Mouse (Mus musculus): ENCODE data around the gene Zfp276.
"Not testable (repeated sequence)": the region's sequence is repeated elsewhere in the genome, so short reads cannot be mapped to it uniquely, and the experiment has no call there.

The Zfp276 gene

GRCm38 (mm10) chr8:123254099-123254885 is at the start of gene Zfp276, which contains the start of gene Vps9d1:
Gene Zfp276, plus strand, starts transcription at chr8:123254195.
Gene Vps9d1, minus strand, starts transcription at chr8:123254348.
- peak in 1 of 2 experiments; percentile 66 for DNase-seq (ENCODE audit: low read depth in 1 of 2, low spot score in 2 of 2)

DNA sequence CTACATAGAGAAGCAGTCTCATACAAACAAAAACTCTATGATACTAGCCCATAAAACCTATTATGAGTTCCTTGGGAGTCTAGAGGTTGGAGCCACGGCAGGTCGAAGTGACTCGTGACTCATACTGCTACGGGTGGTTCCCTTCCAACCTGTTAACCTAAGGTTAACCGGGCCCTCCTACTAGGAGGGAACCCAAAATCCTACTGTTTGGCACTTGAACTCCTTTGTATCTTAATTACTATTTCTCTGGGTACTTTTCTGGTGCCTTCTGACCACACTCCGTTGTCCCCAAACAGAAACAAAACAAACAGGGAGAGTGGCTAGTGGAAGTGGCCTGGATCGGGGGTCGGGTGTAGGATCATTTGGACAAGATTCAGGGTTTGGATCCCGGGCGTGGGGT is 42.1 kb upstream of the Zfp276 start:
- no peak for DNase-seq (ENCODE audit: low read depth in 1 of 2, low spot score in 2 of 2)

- DNase-seq (ENCODE audit: low read depth in 1 of 2, low spot score in 2 of 2): peak; percentile 65 to 75
Observed at GRCm38 (mm10) chr8:123212321-123213117, 41.5 kb upstream of the Zfp276 start, which contains the start of the genes Chmp1a and Spata33. Gene Chmp1a, minus strand, starts transcription at chr8:123212763. Gene Spata33, plus strand, starts transcription at chr8:123212832.

DNA sequence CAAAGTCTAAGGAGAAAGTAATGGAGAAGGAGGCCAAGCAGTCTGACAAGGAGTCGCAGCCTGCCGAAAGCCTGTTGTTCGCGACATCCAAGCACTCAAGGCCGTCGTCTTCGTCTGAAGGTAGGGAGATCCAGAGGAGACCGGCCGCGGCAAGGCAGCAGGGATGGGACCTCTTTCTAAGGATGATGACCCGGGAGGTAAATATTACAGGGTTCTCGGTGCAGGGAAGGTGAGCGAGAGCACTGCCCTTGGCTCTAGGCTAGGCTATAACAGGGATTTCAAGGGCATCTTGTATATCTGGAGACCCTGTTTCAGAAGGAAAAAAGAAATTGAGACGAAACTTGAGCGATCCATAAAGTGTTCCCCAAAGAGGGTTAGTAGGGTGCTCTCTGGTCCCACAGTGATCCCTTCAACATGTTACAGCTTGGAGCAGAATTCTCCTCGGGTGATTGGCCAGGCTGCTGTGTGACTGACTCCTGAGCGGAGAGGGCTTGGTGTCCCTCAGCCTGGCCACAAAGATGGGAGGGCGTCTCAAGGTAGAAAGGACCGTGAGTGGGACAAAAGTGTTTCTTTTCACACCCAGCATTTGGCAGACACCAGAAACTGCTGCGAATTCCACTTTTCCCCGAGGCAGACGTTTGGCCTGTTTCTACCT is 40.8 kb upstream of the Zfp276 start:
- no peak for DNase-seq (ENCODE audit: low read depth in 1 of 2, low spot score in 2 of 2)

- DNase-seq (ENCODE audit: low read depth in 1 of 2, low spot score in 2 of 2): no peak
Observed at GRCm38 (mm10) chr8:123215430-123215829, 38.6 kb upstream of the Zfp276 start.

GRCm38 (mm10) chr8:123220917-123221316 is 33.1 kb upstream of the Zfp276 start:
- no peak for DNase-seq (ENCODE audit: low read depth in 1 of 2, low spot score in 2 of 2)

DNA sequence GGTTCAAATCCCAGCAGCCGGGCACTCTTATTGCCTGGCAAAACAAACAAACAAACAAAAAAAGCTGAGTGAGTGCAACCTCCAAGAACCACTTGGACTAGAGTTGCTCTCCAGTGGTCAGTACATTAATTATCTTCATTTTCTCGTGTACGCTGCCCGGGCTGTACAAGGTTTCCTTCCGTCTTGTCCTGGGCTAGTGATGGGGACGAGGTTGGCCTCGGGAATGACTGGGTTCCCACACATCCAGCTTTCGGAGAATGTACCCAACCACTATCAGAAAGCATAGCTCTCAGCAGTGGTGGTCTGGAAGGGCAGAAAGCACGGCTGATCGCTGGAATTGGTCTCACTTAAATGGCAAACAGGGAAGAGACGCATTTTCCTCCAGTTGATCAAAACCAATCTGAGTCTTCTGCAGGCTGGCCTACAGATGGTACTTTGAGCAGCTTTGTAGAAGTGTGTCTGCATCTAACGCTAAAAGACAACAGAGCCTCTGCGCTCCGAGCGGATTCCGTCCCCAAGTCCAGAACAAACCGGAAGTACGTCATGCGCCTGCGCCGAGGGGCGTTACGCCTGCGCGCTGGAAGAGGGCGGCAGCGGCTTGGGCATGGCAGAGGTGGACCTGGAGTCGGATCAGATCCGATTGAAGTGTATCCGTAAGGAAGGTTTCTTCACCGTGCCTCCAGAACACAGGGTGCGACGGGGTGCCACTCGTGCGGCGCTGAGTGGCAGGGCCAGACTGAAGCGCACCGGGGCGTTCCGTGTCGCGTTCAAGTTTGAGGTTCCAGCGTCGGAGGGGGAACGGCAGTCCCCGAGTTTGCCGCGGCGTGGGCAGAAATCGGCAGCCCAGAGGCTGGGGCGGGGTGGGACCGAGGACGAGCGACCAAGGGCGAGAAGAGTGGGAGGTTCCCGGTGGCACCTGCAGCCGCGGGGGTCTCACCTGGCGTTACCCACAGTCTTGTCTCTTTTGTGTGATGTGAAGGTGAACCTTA is 29.4 kb upstream of the Zfp276 start, which contains the start of gene Cdk10:
TSS of gene Cdk10 (plus strand) at position 565 of the 989 bp plus-strand sequence.
- peak; percentile 64 to 80 for DNase-seq (ENCODE audit: low read depth in 1 of 2, low spot score in 2 of 2)

DNA sequence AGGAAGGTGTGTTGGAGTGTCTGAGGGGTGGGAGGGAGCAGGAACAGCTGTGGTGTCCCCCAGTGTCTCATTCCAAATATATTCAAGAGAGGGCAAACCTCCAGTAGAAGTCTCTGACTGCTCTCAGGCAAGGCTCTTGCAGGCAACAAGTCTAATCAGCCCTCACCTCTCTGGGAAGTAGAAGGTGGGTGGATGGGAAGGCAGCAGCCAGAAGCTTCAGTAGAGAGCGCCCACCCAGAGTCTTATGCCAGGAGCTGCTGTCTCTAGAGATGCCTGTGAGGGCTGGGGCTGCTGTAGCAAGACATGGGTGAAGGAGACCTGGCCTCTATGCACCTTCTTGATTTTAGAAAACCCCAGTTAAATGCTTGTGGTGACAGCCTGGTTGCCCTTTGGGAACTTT is 25.6 kb upstream of the Zfp276 start:
- no peak for DNase-seq (ENCODE audit: low read depth in 1 of 2, low spot score in 2 of 2)

GRCm38 (mm10) chr8:123230326-123230725 is 23.7 kb upstream of the Zfp276 start:
- not testable (repeated sequence) for DNase-seq (ENCODE audit: low read depth in 1 of 2, low spot score in 2 of 2)

GRCm38 (mm10) chr8:123231742-123232141 is 22.3 kb upstream of the Zfp276 start:
- no peak for DNase-seq (ENCODE audit: low read depth in 1 of 2, low spot score in 2 of 2)

GRCm38 (mm10) chr8:123232553-123232952 is 21.4 kb upstream of the Zfp276 start:
- no peak for DNase-seq (ENCODE audit: low read depth in 1 of 2, low spot score in 2 of 2)

- DNase-seq (ENCODE audit: low read depth in 1 of 2, low spot score in 2 of 2): no peak
Observed at GRCm38 (mm10) chr8:123233300-123233699, 20.7 kb upstream of the Zfp276 start.

DNA sequence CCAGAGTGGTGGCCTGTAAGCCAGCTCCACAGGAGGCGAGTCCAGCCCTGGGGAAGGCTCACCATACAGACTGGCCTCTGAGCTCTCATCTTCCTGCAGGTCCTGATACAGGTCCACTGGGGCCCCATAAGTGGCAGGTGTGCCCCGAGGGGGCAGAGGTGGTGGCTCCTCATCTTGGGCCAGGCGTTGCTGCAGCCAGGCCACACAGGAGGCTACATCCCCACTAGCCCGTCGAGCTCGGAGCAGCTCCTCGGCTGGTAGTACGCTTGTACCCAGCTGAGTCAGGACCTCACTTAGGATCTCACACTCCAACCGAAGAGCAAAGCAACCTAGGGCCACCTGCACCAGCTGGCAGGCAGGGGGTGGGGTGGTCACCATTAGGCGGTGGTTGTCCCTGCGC is 20.2 kb upstream of the Zfp276 start:
- no peak for DNase-seq (ENCODE audit: low read depth in 1 of 2, low spot score in 2 of 2)

DNA sequence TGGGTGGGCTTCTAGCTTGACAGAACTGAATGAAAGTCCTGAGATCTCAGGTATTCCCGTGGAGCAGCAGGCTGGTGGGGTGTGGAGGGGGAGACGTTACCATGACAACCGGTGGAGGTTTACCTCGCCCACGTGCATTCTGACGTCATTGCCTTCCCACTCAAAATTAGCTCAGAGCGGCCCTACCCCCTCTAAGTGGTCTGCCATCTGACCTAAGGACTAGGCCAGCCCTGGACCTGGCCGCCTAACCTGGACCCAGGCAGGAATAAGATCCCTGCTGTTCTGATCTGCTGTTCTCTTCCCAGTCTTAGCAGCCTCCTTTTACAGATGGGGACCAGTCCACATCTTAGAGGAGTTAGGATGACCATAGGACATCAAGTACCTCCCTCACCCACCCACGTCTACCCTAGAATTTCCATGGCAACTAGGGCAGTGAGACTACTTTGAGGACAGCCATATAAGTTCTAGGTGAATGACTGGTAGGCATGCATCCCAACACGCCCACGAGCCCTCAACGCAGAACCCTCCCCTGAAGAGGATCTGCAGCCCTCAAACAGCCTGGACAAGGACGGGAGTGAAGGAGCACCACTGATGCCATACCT is 19.0 kb upstream of the Zfp276 start:
- DNase-seq (ENCODE audit: low read depth in 1 of 2, low spot score in 2 of 2): no peak

GRCm38 (mm10) chr8:123235520-123236497 is 18.2 kb upstream of the Zfp276 start, which contains the start of gene Spata2l:
Gene Spata2l, minus strand, starts transcription at chr8:123236233.
- DNase-seq (ENCODE audit: low read depth in 1 of 2, low spot score in 2 of 2): peak; percentile 14 to 60

DNA sequence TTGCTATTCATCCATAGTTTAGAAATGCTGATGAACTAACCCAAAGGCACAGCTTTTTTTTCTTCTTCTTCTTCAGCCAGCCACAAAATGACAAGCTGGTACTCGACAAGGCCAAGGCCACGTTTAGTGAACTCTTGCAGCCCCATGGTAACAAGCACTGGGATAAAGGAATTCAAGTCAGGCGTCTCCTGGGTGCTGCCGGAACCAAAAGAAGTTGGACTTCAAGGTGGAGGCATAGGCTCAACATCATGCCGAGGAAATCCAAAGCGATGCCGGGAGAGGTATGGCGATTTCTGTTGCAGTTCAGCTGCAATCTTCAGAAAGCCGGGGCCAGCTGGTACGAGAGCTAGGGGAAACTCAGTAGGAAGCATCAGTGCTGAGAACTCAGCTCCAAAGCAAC is 14.6 kb upstream of the Zfp276 start:
- no peak for DNase-seq (ENCODE audit: low read depth in 1 of 2, low spot score in 2 of 2)

- DNase-seq (ENCODE audit: low read depth in 1 of 2, low spot score in 2 of 2): no peak
Observed at GRCm38 (mm10) chr8:123242107-123242923, 11.7 kb upstream of the Zfp276 start.

- DNase-seq (ENCODE audit: low read depth in 1 of 2, low spot score in 2 of 2): no peak
Observed at GRCm38 (mm10) chr8:123243053-123243452, 10.9 kb upstream of the Zfp276 start.

All from monocyte, adult 2 months (primary cell).